In the genomic region with DNA sequence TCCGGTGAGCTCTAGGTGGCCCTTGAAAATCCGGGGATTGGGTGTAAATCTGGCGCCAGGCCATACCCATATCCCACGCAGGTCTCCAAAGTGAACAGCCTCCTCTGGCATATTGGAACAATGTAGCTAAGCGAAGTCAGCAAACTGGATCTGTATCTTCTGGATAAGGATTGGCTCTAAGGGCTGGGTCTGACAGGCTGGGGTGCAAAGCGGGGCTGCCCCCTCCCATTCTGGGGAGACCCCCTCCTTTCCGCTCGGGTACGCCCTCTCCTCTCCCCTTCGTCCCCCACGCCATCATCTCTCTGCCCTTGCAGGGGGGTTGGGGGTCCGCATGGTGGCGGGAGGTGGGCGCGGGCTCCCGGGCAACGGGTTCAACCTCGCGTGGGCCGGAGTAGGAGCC, we compare ENCODE assay signal across 10 mouse cellular contexts. TPM values are rescaled to one million over a fixed set of nuclear protein-coding genes. Genes with fewer than 3 reads are reported as not detected.
DNase-seq lines count a peak whose midpoint lies in the region; ATAC-seq and TF ChIP-seq lines count a peak whose summit lies in the region.
"Had no signal": no experiment of that assay in that cellular context is flagged by ENCODE, and none has a peak within 500 bp of the region (broad histone marks: within the 10 kb centered on the region; RNA-seq: fewer than 3 reads in every experiment).

No protein-coding gene starts in this region.

- H3K9ac ChIP-seq in lung, postnatal 0 days (replicated peaks; ENCODE audit: low read depth) = no peak overlapping the region
- no peak overlapping the region for H3K9ac ChIP-seq in neural tube, embryonic 11.5 days (ENCODE audit: low read length)
- H3K9ac ChIP-seq: hindbrain, embryonic 15.5 days; neural tube, embryonic 13.5 days had no signal

- no peaks in the 10 kb centered on the region for H3K36me3 ChIP-seq in lung, postnatal 0 days (ENCODE audit: insufficient read depth, low read length)
- no peaks in the 10 kb centered on the region for H3K36me3 ChIP-seq in neural tube, embryonic 11.5 days (ENCODE audit: control insufficient read depth, insufficient read depth, low read length)
- H3K36me3 ChIP-seq: hindbrain, embryonic 15.5 days; neural tube, embryonic 13.5 days had no signal

- H3K27me3 ChIP-seq in lung, postnatal 0 days (replicated peaks; ENCODE audit: insufficient read depth, low read length) = no peaks in the 10 kb centered on the region
- no peaks in the 10 kb centered on the region for H3K27me3 ChIP-seq in neural tube, embryonic 11.5 days (ENCODE audit: control insufficient read depth, insufficient read depth, low read length)
- H3K27me3 ChIP-seq: hindbrain, embryonic 15.5 days; neural tube, embryonic 13.5 days had no signal

- H3K9me3 ChIP-seq in lung, postnatal 0 days (ENCODE audit: low read length) = no peaks in the 10 kb centered on the region
- H3K9me3 ChIP-seq in neural tube, embryonic 11.5 days (ENCODE audit: control insufficient read depth, low read length) = 0 out of 2 replicates have a peak, but pooled peaks cover 5% of the 10 kb centered on the region
- H3K9me3 ChIP-seq: hindbrain, embryonic 15.5 days had no signal

- H3K4me1 ChIP-seq in lung, postnatal 0 days (ENCODE audit: insufficient read depth, low read depth, low read length) = no peaks in the 10 kb centered on the region
- H3K4me1 ChIP-seq in neural tube, embryonic 11.5 days (ENCODE audit: control insufficient read depth, insufficient read depth, low read length) = no peaks in the 10 kb centered on the region
- H3K4me1 ChIP-seq: hindbrain, embryonic 15.5 days; neural tube, embryonic 13.5 days had no signal

- TF ChIP-seq CTCF in lung, postnatal 0 days (IDR thresholded peaks at IDR 0.05) = no peak

- intact Hi-C loops in gastrocnemius, postnatal 36 days (cut with DNase I) = no loop called here

- 95% methylated on average over 20 of the region's 20 CpGs for WGBS in lung, postnatal 0 days
- 91% methylated on average over 12 of the region's 20 CpGs for WGBS in neural tube, embryonic 11.5 days

- no peak overlapping the region for H3K4me2 ChIP-seq in lung, postnatal 0 days (replicated peaks; ENCODE audit: low read depth, low read length)
- no peak overlapping the region for H3K4me2 ChIP-seq in neural tube, embryonic 11.5 days (ENCODE audit: low read depth)
- H3K4me2 ChIP-seq: hindbrain, embryonic 15.5 days; neural tube, embryonic 13.5 days had no signal

- TF ChIP-seq EP300 in lung, postnatal 0 days (IDR thresholded peaks at IDR 0.05) = no peak

- no peak overlapping the region for H3K27ac ChIP-seq in lung, postnatal 0 days (ENCODE audit: low read length)
- no peak overlapping the region for H3K27ac ChIP-seq in neural tube, embryonic 11.5 days (ENCODE audit: low read depth, low read length)
- H3K27ac ChIP-seq: hindbrain, embryonic 15.5 days; neural tube, embryonic 13.5 days had no signal

- no peak for DNase-seq in cerebellum, adult 8-10 months
- DNase-seq in lung, postnatal 0 days (ENCODE audit: low spot score) = peak; percentile 69
- no peak for DNase-seq in lung, postnatal 10 days
- DNase-seq in neural tube, embryonic 11.5 days (ENCODE audit: low spot score) = peak; percentile 28
- DNase-seq in gastrocnemius, postnatal 36 days = no peak
- no peak for DNase-seq in cerebellum, adult 9-10 months

- no peak overlapping the region for H3K4me3 ChIP-seq in lung, postnatal 0 days (ENCODE audit: low read depth, low read length)
- no peak overlapping the region for H3K4me3 ChIP-seq in neural tube, embryonic 11.5 days (ENCODE audit: low read depth, low read length)
- H3K4me3 ChIP-seq: hindbrain, embryonic 15.5 days; neural tube, embryonic 13.5 days had no signal

- ATAC-seq in cerebellum, adult (ENCODE audit: insufficient number of reproducible peaks, low FRiP score, low TSS enrichment) = peak; percentile 82
- ATAC-seq in lung, postnatal 0 days = no peak
- ATAC-seq in erythroblast, adult 5-6 weeks (replicated peaks; ENCODE audit: low FRiP score, poor library complexity, severe bottlenecking) = peak; percentile 96
- ATAC-seq in neural tube, embryonic 11.5 days (ENCODE audit: insufficient read depth, low FRiP score, low TSS enrichment) = no peak

RNA-seq across cellular contexts. Expression of gene Zfp945, which starts 9.4 kb away (rescaled TPM):
- 27.1 and 28.4 TPM in 2 replicates for polyA plus RNA-seq in lung, postnatal 0 days (2015; fragmentation: Nextera tagmentation; extraction: Ambion mirVana)
- total RNA-seq in erythroblast, adult 5-6 weeks (2015; ENCODE audit: low replicate concordance) = 2.1 and 6.5 TPM in 2 replicates
- total RNA-seq in erythroblast, adult 5-6 weeks (2017; ENCODE audit: low replicate concordance) = 5.4 and 6.2 TPM in 2 replicates
- 20.8 and 21.2 TPM in 2 replicates for polyA plus RNA-seq in neural tube, embryonic 11.5 days (2014; fragmentation: Nextera tagmentation; extraction: Ambion mirVana)
- total RNA-seq in gastrocnemius, postnatal 36 days (2021) = 1 to 10 TPM; 2.5 to 3.1 TPM

Comparison
In these comparisons a context has a peak if more than half of its experiments do, and no peak if none do; other contexts are left out.
1. DNase-seq: peak in lung, postnatal 0 days (single experiment) and neural tube, embryonic 11.5 days (single experiment); none in cerebellum, adult 8-10 months (single experiment), lung, postnatal 10 days (single experiment), gastrocnemius, postnatal 36 days (0 of 2) and cerebellum, adult 9-10 months (single experiment).
2. ATAC-seq: peak in cerebellum, adult (single experiment) and erythroblast, adult 5-6 weeks (single experiment); none in lung, postnatal 0 days (single experiment) and neural tube, embryonic 11.5 days (single experiment).